Mouse (Mus musculus): ENCODE results near the gene Xrcc3. TPM values are rescaled to one million over a fixed set of nuclear protein-coding genes. Genes with fewer than 3 reads are reported as not detected.

The Xrcc3 gene
- polyA plus RNA-seq, 1 experiment from 2014 or later: 20.3 TPM

- Histone ChIP-seq H3K27me3 (ENCODE audit: control insufficient read depth, insufficient read depth, low read length) (no peaks in the 10 kb centered on the region), H3K4me3 (ENCODE audit: low read length) (no peak overlapping the region), H3K9ac (ENCODE audit: low read depth, low read length) (no peak overlapping the region)
Observed at GRCm38 (mm10) chr12:111843470-111843869, 29.8 kb upstream of the Xrcc3 start.

GRCm38 (mm10) chr12:111842565-111843433 is 29.1 kb upstream of the Xrcc3 start:
- H3K4me1 ChIP-seq (ENCODE audit: control insufficient read depth, insufficient read depth, low read length): no peaks in the 10 kb centered on the region
- no peaks in the 10 kb centered on the region for H3K9me3 ChIP-seq (ENCODE audit: control insufficient read depth, low read length)
- WGBS: 72% methylated on average over 15 of the region's 15 CpGs
- no peaks in the 10 kb centered on the region for H3K27me3 ChIP-seq (ENCODE audit: control insufficient read depth, insufficient read depth, low read length)
- H3K9ac ChIP-seq (ENCODE audit: low read depth, low read length): no peak overlapping the region
- peaks cover 21% of the 10 kb centered on the region for H3K36me3 ChIP-seq (ENCODE audit: control insufficient read depth, insufficient read depth, low read length)
- H3K4me2 ChIP-seq (replicated peaks; ENCODE audit: low read depth, low read length): no peak overlapping the region
- H3K4me3 ChIP-seq (ENCODE audit: low read length): no peak overlapping the region
- ATAC-seq (ENCODE audit: low FRiP score, low TSS enrichment): no peak
- H3K27ac ChIP-seq (ENCODE audit: low read depth, low read length): no peak overlapping the region

More at GRCm38 (mm10) chr12:111843470-111843869, 29.8 kb upstream of the Xrcc3 start:
- Histone ChIP-seq H3K9me3 (ENCODE audit: control insufficient read depth, low read length) (no peaks in the 10 kb centered on the region), H3K27ac (ENCODE audit: low read depth, low read length) (no peak overlapping the region), H3K36me3 (ENCODE audit: control insufficient read depth, insufficient read depth, low read length) (peaks cover 17% of the 10 kb centered on the region), H3K4me2 (replicated peaks; ENCODE audit: low read depth, low read length) (no peak overlapping the region), H3K4me1 (ENCODE audit: control insufficient read depth, insufficient read depth, low read length) (no peaks in the 10 kb centered on the region)
- WGBS: 45% methylated on average over 2 of the region's 2 CpGs
- no peak for ATAC-seq (ENCODE audit: low FRiP score, low TSS enrichment)

DNA sequence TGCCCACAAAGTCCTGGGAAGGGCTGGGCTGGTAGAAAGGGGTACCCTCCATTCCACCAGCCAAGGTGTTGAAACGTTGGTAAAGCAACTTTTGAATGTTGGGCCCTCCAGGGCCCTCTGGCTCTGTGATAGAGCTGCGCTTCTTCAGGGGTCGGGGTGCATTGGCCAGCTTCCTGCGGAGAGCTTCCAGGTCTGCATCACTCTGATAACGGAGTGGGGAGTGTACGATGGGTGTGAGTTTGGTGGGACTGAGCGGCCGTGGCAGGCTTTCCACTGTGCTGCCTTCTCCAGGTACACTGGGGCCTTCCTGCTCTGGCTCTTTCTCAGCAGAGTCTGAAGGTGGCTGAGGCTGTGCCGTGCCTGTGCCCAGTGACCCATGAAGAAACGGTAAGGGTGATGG is 19.8 kb upstream of the Xrcc3 start:
- 84% methylated on average over 10 of the region's 10 CpGs for WGBS
- Histone ChIP-seq H3K27ac (ENCODE audit: low read depth, low read length) (no peak overlapping the region), H3K4me1 (ENCODE audit: control insufficient read depth, insufficient read depth, low read length) (no peaks in the 10 kb centered on the region), H3K9me3 (ENCODE audit: control insufficient read depth, low read length) (no peaks in the 10 kb centered on the region), H3K27me3 (ENCODE audit: control insufficient read depth, insufficient read depth, low read length) (no peaks in the 10 kb centered on the region), H3K36me3 (ENCODE audit: control insufficient read depth, insufficient read depth, low read length) (peaks cover 89% of the 10 kb centered on the region), H3K9ac (ENCODE audit: low read depth, low read length) (no peak overlapping the region), H3K4me2 (replicated peaks; ENCODE audit: low read depth, low read length) (no peak overlapping the region), H3K4me3 (ENCODE audit: low read length) (no peak overlapping the region)
- ATAC-seq (ENCODE audit: low FRiP score, low TSS enrichment): no peak

DNA sequence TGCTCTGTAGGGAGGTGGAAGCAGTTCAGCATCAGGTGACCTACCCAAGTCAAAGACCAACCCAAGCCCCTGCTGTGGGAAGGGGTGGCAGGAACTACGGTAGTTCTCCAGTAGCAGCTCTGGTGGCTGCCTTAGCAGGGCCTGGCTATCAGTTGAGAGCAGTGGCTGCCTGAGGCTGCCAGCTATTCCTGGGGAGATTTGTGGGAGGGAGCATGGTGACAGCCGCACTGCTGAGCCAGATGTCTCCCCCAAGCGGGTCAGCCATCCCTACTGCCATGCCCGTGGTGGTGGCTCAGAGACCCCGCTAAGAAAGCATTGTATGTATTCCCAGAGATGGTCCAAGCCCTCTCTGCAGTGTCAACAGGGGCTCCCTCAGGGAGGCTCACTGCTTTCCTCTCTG is 19.0 kb upstream of the Xrcc3 start:
- no peak for ATAC-seq (ENCODE audit: low FRiP score, low TSS enrichment)
- Histone ChIP-seq H3K36me3 (ENCODE audit: control insufficient read depth, insufficient read depth, low read length) (peaks cover 92% of the 10 kb centered on the region), H3K4me1 (ENCODE audit: control insufficient read depth, insufficient read depth, low read length) (no peaks in the 10 kb centered on the region), H3K4me3 (ENCODE audit: low read length) (no peak overlapping the region), H3K27me3 (ENCODE audit: control insufficient read depth, insufficient read depth, low read length) (no peaks in the 10 kb centered on the region), H3K9ac (ENCODE audit: low read depth, low read length) (no peak overlapping the region), H3K4me2 (replicated peaks; ENCODE audit: low read depth, low read length) (no peak overlapping the region), H3K9me3 (ENCODE audit: control insufficient read depth, low read length) (no peaks in the 10 kb centered on the region), H3K27ac (ENCODE audit: low read depth, low read length) (no peak overlapping the region)
- WGBS: 84% methylated on average over 5 of the region's 5 CpGs

DNA sequence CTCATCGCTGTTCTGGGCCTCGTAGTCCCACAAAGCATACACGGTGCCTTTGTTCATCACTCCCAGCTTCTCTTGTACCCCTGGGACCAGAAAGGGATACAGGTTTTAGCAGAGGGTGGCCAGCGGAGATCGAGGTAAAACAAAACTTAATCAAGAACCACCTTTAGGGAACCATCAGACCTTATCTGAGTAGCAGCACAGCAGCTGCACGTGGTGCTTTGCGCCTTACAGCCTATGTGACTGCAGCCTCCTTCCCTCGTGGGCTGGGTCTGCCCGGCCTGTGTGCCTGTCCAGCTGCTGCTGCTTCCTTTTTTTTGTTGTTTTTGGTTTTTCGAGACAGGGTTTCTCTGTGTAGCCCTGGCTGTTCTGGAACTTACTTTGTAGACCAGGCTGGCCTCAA is 16.7 kb upstream of the Xrcc3 start:
- Histone ChIP-seq H3K4me3 (ENCODE audit: low read length) (no peak overlapping the region), H3K9me3 (ENCODE audit: control insufficient read depth, low read length) (no peaks in the 10 kb centered on the region), H3K27me3 (ENCODE audit: control insufficient read depth, insufficient read depth, low read length) (no peaks in the 10 kb centered on the region), H3K9ac (ENCODE audit: low read depth, low read length) (no peak overlapping the region), H3K4me2 (replicated peaks; ENCODE audit: low read depth, low read length) (no peak overlapping the region), H3K27ac (ENCODE audit: low read depth, low read length) (no peak overlapping the region), H3K4me1 (ENCODE audit: control insufficient read depth, insufficient read depth, low read length) (no peaks in the 10 kb centered on the region), H3K36me3 (ENCODE audit: control insufficient read depth, insufficient read depth, low read length) (peaks cover 95% of the 10 kb centered on the region)
- WGBS: 89% methylated on average over 10 of the region's 10 CpGs
- no peak for ATAC-seq (ENCODE audit: low FRiP score, low TSS enrichment)

DNA sequence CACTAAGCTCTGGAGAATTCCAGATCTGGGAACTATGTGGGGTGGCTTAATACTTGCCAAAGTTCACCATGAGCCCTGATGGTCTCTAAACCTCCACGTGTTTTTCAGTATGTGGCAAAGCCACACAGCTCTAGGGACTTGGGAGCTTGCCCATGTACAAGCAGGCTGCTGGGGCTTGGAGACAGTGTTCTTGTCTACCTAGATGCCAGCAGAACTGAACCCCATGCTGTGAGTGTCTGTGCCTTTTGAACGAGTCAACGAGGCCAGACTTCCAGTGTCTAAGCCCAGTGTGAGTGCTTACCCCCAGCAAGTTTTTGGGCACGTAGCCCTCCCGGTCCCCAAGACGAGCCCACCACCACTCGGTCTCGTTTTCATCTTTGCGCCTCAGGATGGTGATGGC is 16.3 kb upstream of the Xrcc3 start:
- WGBS: 93% methylated on average over 9 of the region's 9 CpGs
- H3K9me3 ChIP-seq (ENCODE audit: control insufficient read depth, low read length): no peaks in the 10 kb centered on the region
- H3K9ac ChIP-seq (ENCODE audit: low read depth, low read length): no peak overlapping the region
- no peak overlapping the region for H3K4me2 ChIP-seq (replicated peaks; ENCODE audit: low read depth, low read length)
- H3K27me3 ChIP-seq (ENCODE audit: control insufficient read depth, insufficient read depth, low read length): no peaks in the 10 kb centered on the region
- H3K36me3 ChIP-seq (ENCODE audit: control insufficient read depth, insufficient read depth, low read length): peaks cover 95% of the 10 kb centered on the region
- H3K4me1 ChIP-seq (ENCODE audit: control insufficient read depth, insufficient read depth, low read length): no peaks in the 10 kb centered on the region
- H3K4me3 ChIP-seq (ENCODE audit: low read length): no peak overlapping the region
- ATAC-seq (ENCODE audit: low FRiP score, low TSS enrichment): no peak
- H3K27ac ChIP-seq (ENCODE audit: low read depth, low read length): no peak overlapping the region

DNA sequence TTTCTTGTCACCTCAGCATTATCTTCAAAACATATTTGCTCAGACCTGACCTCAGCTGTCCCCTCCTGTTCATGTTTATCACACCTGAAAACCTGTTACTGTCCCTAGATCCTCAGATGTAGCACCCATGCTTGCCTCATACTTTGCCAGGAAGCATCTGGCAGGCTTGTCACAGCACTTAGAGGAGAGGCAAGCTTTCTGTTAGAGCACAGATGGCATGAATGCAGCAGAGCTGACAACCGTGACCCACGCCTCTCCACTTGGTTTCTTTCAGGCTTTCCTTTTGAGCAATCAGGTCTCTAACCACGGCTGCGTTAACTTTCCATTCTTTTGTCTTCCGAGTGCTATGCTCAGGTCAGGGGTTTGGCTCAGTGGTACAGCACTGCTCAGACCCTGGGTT is 15.8 kb upstream of the Xrcc3 start:
- no peak for ATAC-seq (ENCODE audit: low FRiP score, low TSS enrichment)
- no peak overlapping the region for H3K9ac ChIP-seq (ENCODE audit: low read depth, low read length)
- H3K9me3 ChIP-seq (ENCODE audit: control insufficient read depth, low read length): no peaks in the 10 kb centered on the region
- H3K4me1 ChIP-seq (ENCODE audit: control insufficient read depth, insufficient read depth, low read length): no peaks in the 10 kb centered on the region
- H3K36me3 ChIP-seq (ENCODE audit: control insufficient read depth, insufficient read depth, low read length): peaks cover 96% of the 10 kb centered on the region
- H3K4me2 ChIP-seq (replicated peaks; ENCODE audit: low read depth, low read length): no peak overlapping the region
- no peak overlapping the region for H3K27ac ChIP-seq (ENCODE audit: low read depth, low read length)
- no peak overlapping the region for H3K4me3 ChIP-seq (ENCODE audit: low read length)
- H3K27me3 ChIP-seq (ENCODE audit: control insufficient read depth, insufficient read depth, low read length): no peaks in the 10 kb centered on the region
- 88% methylated on average over 5 of the region's 5 CpGs for WGBS

- no peak for ATAC-seq (ENCODE audit: low FRiP score, low TSS enrichment)
- no peak overlapping the region for H3K9ac ChIP-seq (ENCODE audit: low read depth, low read length)
- WGBS: 88% methylated on average over 12 of the region's 12 CpGs
Observed at GRCm38 (mm10) chr12:111827556-111827955, 13.9 kb upstream of the Xrcc3 start.

GRCm38 (mm10) chr12:111821931-111822330 is 8.3 kb upstream of the Xrcc3 start:
- peaks cover 15% of the 10 kb centered on the region; the same call in 1 of the 2 replicates for H3K4me1 ChIP-seq (ENCODE audit: control insufficient read depth, insufficient read depth, low read length)
- H3K27me3 ChIP-seq (ENCODE audit: control insufficient read depth, insufficient read depth, low read length): no peaks in the 10 kb centered on the region
- H3K27ac ChIP-seq (ENCODE audit: low read depth, low read length): no peak overlapping the region
- no peak for ATAC-seq (ENCODE audit: low FRiP score, low TSS enrichment)
- no peaks in the 10 kb centered on the region for H3K9me3 ChIP-seq (ENCODE audit: control insufficient read depth, low read length)
- no peak overlapping the region for H3K4me3 ChIP-seq (ENCODE audit: low read length)
- no peak overlapping the region for H3K9ac ChIP-seq (ENCODE audit: low read depth, low read length)
- H3K4me2 ChIP-seq (replicated peaks; ENCODE audit: low read depth, low read length): no peak overlapping the region
- peaks cover 39% of the 10 kb centered on the region for H3K36me3 ChIP-seq (ENCODE audit: control insufficient read depth, insufficient read depth, low read length)
- WGBS: 62% methylated on average over 4 of the region's 4 CpGs

More at GRCm38 (mm10) chr12:111827556-111827955, 13.9 kb upstream of the Xrcc3 start:
- Histone ChIP-seq H3K4me3 (ENCODE audit: low read length) (no peak overlapping the region), H3K4me2 (replicated peaks; ENCODE audit: low read depth, low read length) (no peak overlapping the region), H3K27ac (ENCODE audit: low read depth, low read length) (no peak overlapping the region), H3K36me3 (ENCODE audit: control insufficient read depth, insufficient read depth, low read length) (peaks cover 92% of the 10 kb centered on the region), H3K4me1 (ENCODE audit: control insufficient read depth, insufficient read depth, low read length) (no peaks in the 10 kb centered on the region), H3K9me3 (ENCODE audit: control insufficient read depth, low read length) (no peaks in the 10 kb centered on the region), H3K27me3 (ENCODE audit: control insufficient read depth, insufficient read depth, low read length) (no peaks in the 10 kb centered on the region)

Measured in kidney, embryonic 14.5 days (tissue).